Mouse (Mus musculus) testis, postnatal 10 days (tissue): ENCODE measurements around the gene Med12l.
"Not testable (repeated sequence)": the region's sequence is repeated elsewhere in the genome, so short reads cannot be mapped to it uniquely, and the experiment has no call there.

ENCODE experiments used
- DNase-seq: peaks from one replicate; pipeline ENCODE4 v3.0.0; 2021; ENCODE audit warnings: low spot score

The Med12l gene

DNA sequence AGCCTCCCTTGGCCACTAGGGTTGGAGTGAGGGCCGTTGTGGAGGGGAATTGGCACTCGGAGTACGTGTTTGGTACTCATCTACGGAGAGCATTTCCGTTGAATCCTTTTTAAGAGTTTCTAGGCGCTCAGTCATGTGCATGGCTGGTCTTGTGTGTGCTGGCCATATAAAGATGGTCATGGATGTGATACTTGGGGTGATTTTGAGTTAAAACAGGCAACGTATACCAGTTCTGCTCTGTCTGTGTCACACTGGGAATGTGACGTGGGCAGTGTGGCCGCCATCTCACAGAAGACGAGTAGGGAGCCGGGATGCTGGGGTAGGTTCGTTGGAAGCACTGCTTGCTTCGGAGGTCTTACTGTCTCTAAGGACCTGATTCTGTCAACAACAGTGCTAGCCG lies 17.3 kb downstream of the Med12l start:
- DNase-seq = no peak

GRCm38 (mm10) chr3:59024531-59025192 lies 19.0 kb downstream of the Med12l start:
- no peak for DNase-seq

DNA sequence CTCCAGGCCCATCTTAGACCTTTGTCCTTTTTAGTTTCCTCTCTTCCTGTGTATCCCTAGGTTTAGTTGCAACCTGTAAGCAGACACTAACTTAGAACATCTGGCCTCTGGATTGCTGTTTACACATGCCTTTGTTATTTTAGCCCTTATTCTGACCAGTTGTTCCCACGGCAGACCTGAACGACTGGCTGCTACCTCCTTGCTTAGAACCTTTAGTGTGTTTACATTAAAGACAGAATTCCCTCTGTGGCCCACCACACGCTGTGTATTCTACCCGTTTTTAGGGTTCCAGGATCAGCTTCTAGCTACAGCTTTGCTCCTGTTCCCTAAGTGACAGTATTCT lies 19.5 kb downstream of the Med12l start:
- no peak for DNase-seq

GRCm38 (mm10) chr3:59028696-59029095 lies 23.1 kb downstream of the Med12l start:
- no peak for DNase-seq

- DNase-seq = no peak
These were observed 25.4 kb downstream of the Med12l start for GRCm38 (mm10) chr3:59030986-59031385.

- no peak for DNase-seq
These were observed 35.9 kb downstream of the Med12l start for GRCm38 (mm10) chr3:59041487-59041886.

DNA sequence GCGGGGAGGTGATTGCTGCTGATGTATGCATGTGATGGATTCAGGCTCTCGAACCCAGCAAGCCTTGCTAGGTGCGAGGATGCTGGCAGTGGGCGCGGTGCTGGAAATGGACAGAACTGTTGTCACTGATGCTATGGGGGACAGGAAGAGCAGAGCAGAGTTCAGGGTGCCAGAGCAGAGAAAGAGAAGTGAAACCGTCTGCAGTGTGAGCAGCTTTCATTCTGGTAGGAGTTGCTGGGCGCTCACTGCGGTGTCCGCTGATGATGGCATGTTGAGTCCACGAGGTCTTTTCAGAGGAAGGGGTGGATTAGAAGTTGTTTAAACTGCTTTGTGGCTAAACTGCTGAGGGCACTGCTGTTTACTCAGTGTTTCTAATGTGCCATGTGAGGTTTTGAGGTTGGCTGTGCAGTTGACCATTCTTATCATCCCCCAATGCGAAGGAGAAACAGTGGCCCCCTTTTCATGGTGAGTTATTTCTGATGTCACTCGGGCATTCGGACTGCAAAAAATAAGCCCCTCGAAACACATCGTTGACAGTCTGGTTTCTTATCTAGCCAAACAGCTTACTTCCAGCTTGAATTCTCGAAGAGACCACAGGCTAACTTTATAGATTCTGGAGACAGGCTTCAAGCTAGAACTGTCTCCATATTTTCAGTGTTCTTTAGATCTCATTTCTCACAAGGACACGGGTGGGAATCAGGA lies 49.4 kb downstream of the Med12l start:
- DNase-seq = no peak

GRCm38 (mm10) chr3:59059022-59059541 lies 53.5 kb downstream of the Med12l start:
- DNase-seq = peak; percentile 52

GRCm38 (mm10) chr3:59060131-59060530 lies 54.5 kb downstream of the Med12l start:
- no peak for DNase-seq

- DNase-seq = no peak
These were observed 56.5 kb downstream of the Med12l start for GRCm38 (mm10) chr3:59062141-59062540.

GRCm38 (mm10) chr3:59063431-59063830 lies 57.8 kb downstream of the Med12l start:
- no peak for DNase-seq

DNA sequence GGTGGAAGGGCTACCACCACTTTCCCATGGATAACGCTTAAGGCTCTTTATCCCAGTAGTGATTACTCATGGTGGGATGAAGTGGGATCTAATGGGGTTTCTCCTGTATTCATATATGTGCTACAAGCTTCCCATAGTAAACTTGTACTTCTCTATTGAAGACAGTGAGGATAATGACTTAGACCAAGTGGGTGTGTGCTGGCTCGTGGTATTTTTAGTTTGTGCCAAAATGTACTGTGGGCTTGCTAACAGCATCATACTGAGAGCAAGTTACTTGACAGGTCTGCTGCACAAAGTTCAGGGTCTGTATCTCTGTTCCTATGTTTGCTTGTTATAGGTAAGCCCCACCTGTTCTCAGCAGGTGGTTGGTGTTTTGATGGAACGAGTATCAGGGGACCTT lies 60.3 kb downstream of the Med12l start:
- no peak for DNase-seq

- DNase-seq = no peak
These were observed 61.1 kb downstream of the Med12l start for GRCm38 (mm10) chr3:59066558-59067294.

- DNase-seq = not testable (repeated sequence)
These were observed 63.4 kb downstream of the Med12l start for GRCm38 (mm10) chr3:59069071-59069470.

DNA sequence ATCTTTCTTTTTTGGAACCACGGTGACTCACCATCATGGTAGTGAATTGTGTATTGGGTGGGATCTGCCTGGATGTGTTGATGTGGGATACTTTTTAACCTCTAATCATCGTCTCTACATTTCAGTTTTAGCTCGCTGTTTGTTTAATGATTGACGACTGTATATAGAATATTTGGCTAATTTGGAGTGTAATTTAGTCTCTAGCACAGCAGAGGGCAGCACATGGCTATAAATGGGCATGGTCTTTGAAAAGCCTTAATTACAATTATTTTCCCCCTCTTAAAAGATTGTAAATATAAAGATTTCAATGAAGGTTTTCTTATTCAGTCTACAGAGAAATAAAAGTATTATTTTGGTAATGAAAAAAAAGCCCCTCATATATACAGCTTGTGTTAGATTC lies 71.7 kb downstream of the Med12l start:
- no peak for DNase-seq

DNA sequence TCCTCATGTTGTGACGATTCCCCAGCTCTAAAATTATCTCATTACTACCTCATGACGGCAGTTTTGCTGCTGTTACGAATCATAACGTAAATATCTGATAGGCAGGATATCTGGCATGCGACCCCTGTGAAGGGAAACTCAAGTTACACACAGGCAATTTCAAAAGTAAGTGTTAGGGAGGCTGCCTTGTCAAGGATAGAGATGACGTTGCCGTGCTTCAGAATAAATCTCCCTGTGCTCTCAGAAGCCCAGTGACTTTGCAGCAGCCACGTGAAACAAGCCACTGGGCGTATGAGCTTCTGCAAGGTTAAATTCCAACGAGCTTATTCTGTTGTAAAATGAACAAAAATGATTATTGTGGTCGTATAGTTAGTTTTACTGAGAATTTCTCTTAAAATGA lies 73.0 kb downstream of the Med12l start:
- DNase-seq = no peak

DNA sequence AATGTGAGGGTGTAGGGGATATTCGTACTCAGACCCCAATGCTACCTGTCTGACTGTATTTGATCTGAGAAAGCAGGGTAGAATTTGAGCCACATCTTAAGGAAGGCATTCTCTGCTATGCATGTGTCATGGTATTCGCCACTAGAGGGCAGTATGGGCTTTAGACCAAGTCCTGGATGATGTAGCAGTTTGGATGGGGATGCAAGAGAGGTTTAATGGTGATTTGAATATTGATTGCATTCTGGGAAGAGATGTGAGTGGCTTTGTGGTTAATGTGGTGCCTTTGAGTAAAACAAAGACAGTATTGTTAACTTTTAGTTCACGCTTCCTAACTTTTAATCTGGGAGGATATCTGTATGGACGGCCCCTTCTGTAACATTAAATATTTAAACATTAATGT lies 73.7 kb downstream of the Med12l start:
- DNase-seq = no peak

DNA sequence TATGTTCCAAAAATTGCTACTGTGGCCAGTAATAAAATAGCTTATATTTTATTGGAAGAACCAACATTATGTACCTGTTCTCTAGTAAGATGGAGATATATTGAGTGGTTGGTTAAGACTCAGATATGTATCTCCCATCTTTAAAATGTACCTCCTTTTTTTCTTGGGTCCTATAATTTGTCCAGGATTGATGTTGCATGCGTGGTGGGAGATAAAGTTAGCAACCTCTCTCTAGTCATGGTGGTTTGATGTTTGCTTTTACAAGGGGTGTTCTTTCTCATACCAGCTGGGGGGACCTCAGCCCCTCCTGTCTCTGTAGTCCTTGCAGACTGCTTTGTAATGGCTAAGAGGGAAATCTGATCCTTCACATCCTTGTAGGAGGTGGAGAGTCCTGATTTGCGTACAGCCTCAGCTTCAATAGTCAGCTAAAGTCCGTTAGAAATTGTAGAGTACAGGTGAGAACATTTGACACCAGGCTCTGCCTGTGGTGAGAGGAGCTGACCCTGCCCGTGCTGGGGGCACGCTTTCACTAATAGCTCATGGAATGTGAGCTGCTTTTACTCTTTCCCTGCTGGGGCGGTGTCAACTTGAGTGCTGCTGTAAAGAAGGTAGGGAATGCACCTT lies 74.8 kb downstream of the Med12l start:
- no peak for DNase-seq

- no peak for DNase-seq
These were observed 75.3 kb downstream of the Med12l start for GRCm38 (mm10) chr3:59080919-59081318.

DNA sequence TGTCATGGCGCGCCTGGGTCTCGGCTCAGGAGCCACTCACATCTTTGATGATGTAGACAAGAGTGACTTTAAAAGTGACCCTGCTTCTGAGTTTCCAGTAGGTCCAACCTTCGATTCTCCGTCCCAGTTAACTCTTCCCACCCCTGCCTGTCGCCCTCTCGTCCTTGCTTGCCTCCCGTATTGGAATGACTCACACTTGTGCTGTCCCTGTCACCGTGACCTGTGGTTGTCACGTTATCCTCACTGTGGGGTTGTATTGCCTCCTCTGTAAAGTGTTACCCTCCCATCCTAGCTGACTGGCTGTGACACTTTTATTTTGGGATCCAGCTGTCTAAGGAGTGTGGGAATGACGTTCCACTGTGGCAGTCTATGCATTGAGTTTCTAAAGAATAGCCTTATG lies 87.1 kb downstream of the Med12l start:
- DNase-seq = no peak

DNA sequence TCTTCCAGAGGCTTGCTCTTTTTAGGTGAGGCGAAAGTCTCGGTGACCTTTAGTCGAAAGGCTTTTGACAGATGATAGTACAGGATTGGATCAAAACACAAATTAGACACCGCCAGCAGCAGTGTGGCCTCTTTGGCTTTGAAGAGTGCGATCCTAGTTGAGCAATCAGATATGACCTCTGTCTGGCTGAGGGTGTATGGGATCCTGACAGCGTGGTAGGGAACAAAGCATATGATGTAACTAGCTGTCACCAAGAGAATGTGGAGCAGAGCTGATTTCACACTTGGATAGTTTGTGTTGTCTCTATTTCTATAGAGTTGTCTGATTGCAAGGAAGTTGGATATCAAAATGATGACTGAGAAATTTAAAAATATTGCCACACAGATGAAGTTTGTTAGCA lies 91.8 kb downstream of the Med12l start:
- DNase-seq = no peak

- no peak for DNase-seq
These were observed 92.9 kb downstream of the Med12l start for GRCm38 (mm10) chr3:59098540-59098939.
